Comparison of ENCODE assay signal across 14 mouse cellular contexts in genomic region chr4:114818963-114819702, GRCm38 (mm10). TPM values are rescaled to one million over a fixed set of nuclear protein-coding genes. Genes with fewer than 3 reads are reported as not detected.
A peak's percentile ranks its signal among the peaks of the same experiment; 100 is the strongest.
DNase-seq lines count a peak whose midpoint lies in the region; ATAC-seq lines count a peak whose summit lies in the region.
"Had no signal": no experiment of that assay in that cellular context is flagged by ENCODE, and none has a peak within 500 bp of the region (broad histone marks: within the 10 kb centered on the region; RNA-seq: fewer than 3 reads in every experiment).

No protein-coding gene starts in this region.

- no peak for ATAC-seq in liver, embryonic 11.5 days (replicated peaks; ENCODE audit: low FRiP score)

- H3K4me1 ChIP-seq in forebrain, embryonic 10.5 days, result peaks cover 43% of the 10 kb centered on the region
- peaks cover 47% of the 10 kb centered on the region for H3K4me1 ChIP-seq in limb, embryonic 10.5 days
- H3K4me1 ChIP-seq in liver, embryonic 11.5 days (replicated peaks; ENCODE audit: control insufficient read depth, insufficient read depth, low read length), result no peaks in the 10 kb centered on the region

- 8% methylated on average over 9 of the region's 9 CpGs for WGBS in forebrain, embryonic 10.5 days
- WGBS in limb, embryonic 10.5 days, result 10% methylated on average over 9 of the region's 9 CpGs
- 30% methylated on average over 9 of the region's 9 CpGs for WGBS in liver, embryonic 11.5 days

- peak; percentile 4 for DNase-seq in gastrocnemius, adult 18-20 months (ENCODE audit: low spot score)
- DNase-seq in gastrocnemius, postnatal 36 days, result no peak
- DNase-seq in NIH3T3 (ENCODE audit: low read depth), result peak; percentile 48
- DNase-seq in forebrain, embryonic 10.5 days (ENCODE audit: extremely low spot score, low spot score), result no peak
- peak; percentile 56 for DNase-seq in limb, embryonic 10.5 days (ENCODE audit: low spot score)
- no peak for DNase-seq in liver, embryonic 11.5 days (ENCODE audit: low spot score)
- DNase-seq in heart, adult 8-10 months (ENCODE audit: low spot score), result no peak
- DNase-seq in left cerebral cortex, postnatal 4 days, result no peak
- DNase-seq: cerebellum, postnatal 36 days had no signal

- H3K4me3 ChIP-seq in forebrain, embryonic 10.5 days, result no peak overlapping the region
- H3K4me3 ChIP-seq in limb, embryonic 10.5 days, result peak overlapping the region; percentile 0; the same call in 1 of the 2 replicates
- H3K4me3 ChIP-seq in liver, embryonic 11.5 days (ENCODE audit: low read depth, low read length), result no peak overlapping the region
- H3K4me3 ChIP-seq: limb, embryonic 13.5 days had no signal

- H3K4me2 ChIP-seq in liver, embryonic 11.5 days, result no peak overlapping the region
- H3K4me2 ChIP-seq: limb, embryonic 13.5 days had no signal

- peaks cover 98% of the 10 kb centered on the region for H3K27me3 ChIP-seq in forebrain, embryonic 10.5 days (ENCODE audit: poor library complexity, severe bottlenecking)
- H3K27me3 ChIP-seq in limb, embryonic 10.5 days (ENCODE audit: low read depth, poor library complexity, severe bottlenecking), result peaks cover 99% of the 10 kb centered on the region
- peaks cover 36% of the 10 kb centered on the region for H3K27me3 ChIP-seq in liver, embryonic 11.5 days (replicated peaks; ENCODE audit: control insufficient read depth, insufficient read depth, low read length)

- peak overlapping the region; percentile 53 for H3K27ac ChIP-seq in forebrain, embryonic 10.5 days
- H3K27ac ChIP-seq in limb, embryonic 10.5 days, result peak overlapping the region; percentile 69
- H3K27ac ChIP-seq in liver, embryonic 11.5 days (ENCODE audit: low read depth, low read length), result no peak overlapping the region
- H3K27ac ChIP-seq: limb, embryonic 13.5 days had no signal

- no peak overlapping the region for H3K9ac ChIP-seq in liver, embryonic 11.5 days (ENCODE audit: low read depth, low read length)
- H3K9ac ChIP-seq: limb, embryonic 13.5 days had no signal

- no peaks in the 10 kb centered on the region for H3K9me3 ChIP-seq in forebrain, embryonic 10.5 days
- H3K9me3 ChIP-seq in limb, embryonic 10.5 days (replicated peaks), result no peaks in the 10 kb centered on the region
- no peaks in the 10 kb centered on the region for H3K9me3 ChIP-seq in liver, embryonic 11.5 days (ENCODE audit: control insufficient read depth, low read length)
- H3K9me3 ChIP-seq: limb, embryonic 13.5 days had no signal

- no peaks in the 10 kb centered on the region for H3K36me3 ChIP-seq in forebrain, embryonic 10.5 days (replicated peaks)
- H3K36me3 ChIP-seq in limb, embryonic 10.5 days, result no peaks in the 10 kb centered on the region
- no peaks in the 10 kb centered on the region for H3K36me3 ChIP-seq in liver, embryonic 11.5 days (ENCODE audit: control insufficient read depth, insufficient read depth, low read length)
- H3K36me3 ChIP-seq: limb, embryonic 13.5 days had no signal

- intact Hi-C loops in gastrocnemius, postnatal 36 days (cut with DNase I), result no loop called here
- intact Hi-C loops in left cerebral cortex, postnatal 4 days (cut with DNase I), result no loop called here

RNA-seq across cellular contexts. Expression of gene Gm12830, which starts 2.4 kb away (rescaled TPM):
- total RNA-seq in gastrocnemius, adult 18-20 months (2021), result not detected
- total RNA-seq in gastrocnemius, postnatal 36 days (2021), result not detected
- 0.09 TPM in 1 of 2 replicates, not detected in the other for polyA plus RNA-seq in forebrain, embryonic 10.5 days (2016; fragmentation: Nextera tagmentation; extraction: Ambion mirVana)
- not detected in 2 replicates for polyA plus RNA-seq in limb, embryonic 10.5 days (2016; fragmentation: Nextera tagmentation; extraction: Ambion mirVana)
- polyA plus RNA-seq in liver, embryonic 11.5 days (2014; fragmentation: Nextera tagmentation; extraction: Ambion mirVana), result not detected in 2 replicates
- total RNA-seq in heart, adult 8-10 months (2022), result not detected
- not detected for total RNA-seq in left cerebral cortex, postnatal 4 days (2021)
- total RNA-seq: adrenal gland, postnatal 36 days had no signal
- polyA plus RNA-seq: gonadal fat pad, adult 2 months; intestine, embryonic 14.5 days; limb, embryonic 13.5 days; stomach, embryonic 14.5 days had no signal

Comparison
In these comparisons a context has a peak if more than half of its experiments do, and no peak if none do; other contexts are left out.
1. DNase-seq: peak in gastrocnemius, adult 18-20 months (single experiment), NIH3T3 (single experiment) and limb, embryonic 10.5 days (single experiment); none in gastrocnemius, postnatal 36 days (0 of 2), forebrain, embryonic 10.5 days (single experiment), liver, embryonic 11.5 days (single experiment), heart, adult 8-10 months (single experiment) and left cerebral cortex, postnatal 4 days (single experiment).